Mouse (Mus musculus): Measurements from ENCODE around the gene Itga9. TPM values are rescaled to one million over a fixed set of nuclear protein-coding genes. Genes with fewer than 3 reads are reported as not detected.

Gene Itga9
- polyA plus RNA-seq, 1 experiment from 2014 or later: 0.74 TPM

- Histone ChIP-seq H3K4me1 (ENCODE audit: control insufficient read depth, insufficient read depth, low read depth, low read length) (no peaks in the 10 kb centered on the region), H3K9ac (ENCODE audit: low read depth, low read length) (no peak overlapping the region), H3K27me3 (replicated peaks; ENCODE audit: control insufficient read depth, insufficient read depth, low read length) (no peaks in the 10 kb centered on the region), H3K27ac (ENCODE audit: low read depth, low read length) (no peak overlapping the region), H3K4me2 (ENCODE audit: low read length) (no peak overlapping the region), H3K36me3 (ENCODE audit: control insufficient read depth, insufficient read depth, low read length) (no peaks in the 10 kb centered on the region), H3K4me3 (ENCODE audit: low read length) (no peak overlapping the region), H3K9me3 (ENCODE audit: control insufficient read depth, low read length) (no peaks in the 10 kb centered on the region)
- WGBS: 89% methylated on average over 7 of the region's 7 CpGs
- ATAC-seq: no peak
Measured at GRCm38 (mm10) chr9:118812221-118812620, 205.7 kb downstream of the Itga9 start.

- Histone ChIP-seq H3K36me3 (ENCODE audit: control insufficient read depth, insufficient read depth, low read length) (no peaks in the 10 kb centered on the region), H3K9ac (ENCODE audit: low read depth, low read length) (no peak overlapping the region), H3K4me1 (ENCODE audit: control insufficient read depth, insufficient read depth, low read depth, low read length) (no peaks in the 10 kb centered on the region), H3K27ac (ENCODE audit: low read depth, low read length) (no peak overlapping the region), H3K27me3 (replicated peaks; ENCODE audit: control insufficient read depth, insufficient read depth, low read length) (no peaks in the 10 kb centered on the region), H3K9me3 (ENCODE audit: control insufficient read depth, low read length) (no peaks in the 10 kb centered on the region), H3K4me2 (ENCODE audit: low read length) (no peak overlapping the region), H3K4me3 (ENCODE audit: low read length) (no peak overlapping the region)
- WGBS: 85% methylated on average over 5 of the region's 5 CpGs
- no peak for ATAC-seq
Measured at GRCm38 (mm10) chr9:118813492-118813891, 207.0 kb downstream of the Itga9 start.

DNA sequence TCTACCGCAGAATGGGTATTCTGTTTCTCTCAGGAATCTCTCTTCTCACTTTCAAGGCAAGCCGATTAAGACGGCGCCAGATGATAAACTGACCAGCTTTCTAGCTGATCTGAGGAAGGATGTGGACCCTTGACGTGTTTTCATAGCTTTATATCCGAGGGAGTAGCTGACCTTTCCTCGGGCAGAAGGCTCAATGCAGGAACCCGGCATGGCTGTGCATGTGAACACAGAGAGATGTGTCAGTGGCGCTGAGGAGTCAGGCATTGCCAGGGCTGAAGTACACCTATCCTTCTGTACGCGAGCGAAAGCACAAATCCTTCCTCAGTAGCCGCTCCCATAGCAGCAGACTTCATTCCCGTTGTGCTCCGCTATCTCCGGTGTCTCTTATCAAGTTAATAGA is 207.6 kb downstream of the Itga9 start:
- H3K27ac ChIP-seq (ENCODE audit: low read depth, low read length): no peak overlapping the region
- no peak overlapping the region for H3K4me2 ChIP-seq (ENCODE audit: low read length)
- no peak for ATAC-seq
- H3K9ac ChIP-seq (ENCODE audit: low read depth, low read length): no peak overlapping the region
- no peaks in the 10 kb centered on the region for H3K4me1 ChIP-seq (ENCODE audit: control insufficient read depth, insufficient read depth, low read depth, low read length)
- no peaks in the 10 kb centered on the region for H3K27me3 ChIP-seq (replicated peaks; ENCODE audit: control insufficient read depth, insufficient read depth, low read length)
- H3K4me3 ChIP-seq (ENCODE audit: low read length): no peak overlapping the region
- no peaks in the 10 kb centered on the region for H3K9me3 ChIP-seq (ENCODE audit: control insufficient read depth, low read length)
- 76% methylated on average over 16 of the region's 16 CpGs for WGBS
- no peaks in the 10 kb centered on the region for H3K36me3 ChIP-seq (ENCODE audit: control insufficient read depth, insufficient read depth, low read length)

GRCm38 (mm10) chr9:118814461-118814860 is 208.0 kb downstream of the Itga9 start:
- WGBS: 73% methylated on average over 8 of the region's 8 CpGs
- Histone ChIP-seq H3K27me3 (replicated peaks; ENCODE audit: control insufficient read depth, insufficient read depth, low read length) (no peaks in the 10 kb centered on the region), H3K9ac (ENCODE audit: low read depth, low read length) (no peak overlapping the region), H3K4me1 (ENCODE audit: control insufficient read depth, insufficient read depth, low read depth, low read length) (no peaks in the 10 kb centered on the region), H3K27ac (ENCODE audit: low read depth, low read length) (no peak overlapping the region), H3K36me3 (ENCODE audit: control insufficient read depth, insufficient read depth, low read length) (no peaks in the 10 kb centered on the region), H3K4me3 (ENCODE audit: low read length) (no peak overlapping the region), H3K4me2 (ENCODE audit: low read length) (no peak overlapping the region), H3K9me3 (ENCODE audit: control insufficient read depth, low read length) (no peaks in the 10 kb centered on the region)
- ATAC-seq: no peak

GRCm38 (mm10) chr9:118815543-118815942 is 209.1 kb downstream of the Itga9 start:
- Histone ChIP-seq H3K9ac (ENCODE audit: low read depth, low read length) (no peak overlapping the region), H3K4me3 (ENCODE audit: low read length) (no peak overlapping the region), H3K27me3 (replicated peaks; ENCODE audit: control insufficient read depth, insufficient read depth, low read length) (no peaks in the 10 kb centered on the region), H3K36me3 (ENCODE audit: control insufficient read depth, insufficient read depth, low read length) (no peaks in the 10 kb centered on the region), H3K9me3 (ENCODE audit: control insufficient read depth, low read length) (no peaks in the 10 kb centered on the region), H3K4me2 (ENCODE audit: low read length) (no peak overlapping the region), H3K4me1 (ENCODE audit: control insufficient read depth, insufficient read depth, low read depth, low read length) (no peaks in the 10 kb centered on the region), H3K27ac (ENCODE audit: low read depth, low read length) (no peak overlapping the region)
- ATAC-seq: no peak
- 97% methylated on average over 8 of the region's 8 CpGs for WGBS

DNA sequence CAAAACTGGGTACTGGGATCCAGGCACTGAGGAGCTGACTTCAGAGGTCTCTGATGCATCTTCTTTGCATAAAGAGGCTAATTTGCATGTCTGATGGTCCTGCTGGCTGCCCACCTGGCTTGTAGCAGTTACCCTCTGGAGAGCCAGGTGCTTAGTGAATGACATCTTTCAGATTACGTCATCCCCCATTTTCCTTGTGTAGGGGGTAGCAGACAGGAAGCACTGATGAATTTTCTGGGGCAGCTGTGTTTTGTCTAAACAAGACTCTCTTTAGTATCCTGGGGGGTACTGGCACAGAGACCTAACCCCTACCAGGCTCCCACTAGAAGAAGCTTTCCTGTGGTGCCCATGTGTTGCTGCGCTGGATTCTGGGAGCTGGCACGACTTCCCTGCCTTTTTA is 212.0 kb downstream of the Itga9 start:
- Histone ChIP-seq H3K27me3 (replicated peaks; ENCODE audit: control insufficient read depth, insufficient read depth, low read length) (no peaks in the 10 kb centered on the region), H3K27ac (ENCODE audit: low read depth, low read length) (no peak overlapping the region), H3K4me2 (ENCODE audit: low read length) (no peak overlapping the region), H3K9ac (ENCODE audit: low read depth, low read length) (no peak overlapping the region), H3K4me3 (ENCODE audit: low read length) (no peak overlapping the region), H3K36me3 (ENCODE audit: control insufficient read depth, insufficient read depth, low read length) (no peaks in the 10 kb centered on the region), H3K9me3 (ENCODE audit: control insufficient read depth, low read length) (no peaks in the 10 kb centered on the region), H3K4me1 (ENCODE audit: control insufficient read depth, insufficient read depth, low read depth, low read length) (no peaks in the 10 kb centered on the region)
- 55% methylated on average over 3 of the region's 3 CpGs for WGBS
- ATAC-seq: no peak

DNA sequence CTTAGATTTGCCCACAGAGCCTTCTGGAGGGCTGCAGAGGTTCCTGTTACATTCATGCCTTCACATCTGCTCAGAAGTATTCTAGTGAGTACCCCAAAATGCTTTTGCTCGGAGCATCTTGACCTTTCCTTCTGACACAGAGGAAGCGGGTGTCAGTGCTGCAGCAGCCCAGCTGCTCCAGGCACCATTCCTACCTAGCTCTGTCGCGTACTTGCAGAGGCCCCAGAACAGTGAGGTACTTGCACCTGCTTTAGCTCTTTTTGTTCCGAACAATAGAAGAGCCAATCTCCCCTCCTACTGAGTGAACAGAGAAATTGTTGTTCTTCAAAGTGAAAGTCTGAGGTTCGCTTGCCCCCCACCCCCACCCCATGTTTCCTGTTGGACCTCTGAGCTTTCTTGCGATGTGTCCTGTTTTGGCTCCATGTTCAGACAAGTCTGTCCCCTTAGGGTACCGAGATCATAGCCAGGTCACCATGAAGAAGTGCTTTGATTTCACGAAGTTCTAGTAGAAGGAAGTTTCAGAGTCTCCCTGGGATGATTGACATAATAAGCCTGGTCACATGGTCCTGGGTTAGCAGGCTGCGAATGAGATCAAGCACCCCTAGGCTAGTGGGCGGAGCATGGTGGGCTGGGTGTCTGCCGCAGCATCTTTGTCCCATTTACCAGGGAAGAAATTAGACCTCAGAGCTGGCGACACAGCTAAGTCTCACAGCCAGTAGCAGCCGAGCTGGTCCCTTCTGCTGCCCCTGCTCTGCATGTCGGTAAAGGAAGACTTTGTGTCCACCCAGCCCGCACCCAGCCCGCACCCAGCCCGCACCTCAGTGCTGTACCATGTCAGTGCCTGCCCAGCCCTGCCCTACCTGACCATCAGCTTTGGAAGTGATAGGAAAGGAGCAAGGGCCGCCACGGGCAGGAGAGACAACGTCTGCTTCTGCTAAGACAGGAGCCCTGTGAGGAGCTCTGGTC is 215.0 kb downstream of the Itga9 start:
- Histone ChIP-seq H3K4me2 (ENCODE audit: low read length) (0 out of 2 replicates have a peak overlapping the region, but pooled peaks have one; percentile 0), H3K4me3 (ENCODE audit: low read length) (no peak overlapping the region), H3K36me3 (ENCODE audit: control insufficient read depth, insufficient read depth, low read length) (no peaks in the 10 kb centered on the region), H3K27me3 (replicated peaks; ENCODE audit: control insufficient read depth, insufficient read depth, low read length) (no peaks in the 10 kb centered on the region), H3K9ac (ENCODE audit: low read depth, low read length) (no peak overlapping the region), H3K27ac (ENCODE audit: low read depth, low read length) (no peak overlapping the region), H3K4me1 (ENCODE audit: control insufficient read depth, insufficient read depth, low read depth, low read length) (no peaks in the 10 kb centered on the region), H3K9me3 (ENCODE audit: control insufficient read depth, low read length) (no peaks in the 10 kb centered on the region)
- no peak for ATAC-seq
- 51% methylated on average over 21 of the region's 21 CpGs for WGBS

DNA sequence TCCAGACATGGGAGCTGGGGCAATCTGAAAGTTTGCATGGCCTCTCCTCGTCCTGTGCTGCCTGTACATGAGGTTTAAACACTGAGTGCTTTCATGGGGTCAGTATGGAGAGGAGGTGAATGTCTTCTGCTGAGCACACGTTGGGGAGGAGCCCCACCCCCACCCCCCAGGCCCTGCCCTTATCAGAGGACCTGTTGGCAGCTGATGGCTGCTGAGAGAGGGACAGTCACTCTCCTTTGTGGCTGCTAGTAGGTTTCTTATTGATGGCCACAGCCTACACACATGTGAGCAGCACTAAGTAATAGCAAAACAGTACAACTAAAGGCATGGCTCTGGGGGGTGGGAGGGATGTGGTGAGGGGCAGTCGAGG is 215.7 kb downstream of the Itga9 start:
- Histone ChIP-seq H3K4me3 (ENCODE audit: low read length) (no peak overlapping the region), H3K4me2 (ENCODE audit: low read length) (no peak overlapping the region), H3K9ac (ENCODE audit: low read depth, low read length) (no peak overlapping the region), H3K36me3 (ENCODE audit: control insufficient read depth, insufficient read depth, low read length) (no peaks in the 10 kb centered on the region), H3K27ac (ENCODE audit: low read depth, low read length) (no peak overlapping the region), H3K9me3 (ENCODE audit: control insufficient read depth, low read length) (no peaks in the 10 kb centered on the region), H3K4me1 (ENCODE audit: control insufficient read depth, insufficient read depth, low read depth, low read length) (no peaks in the 10 kb centered on the region), H3K27me3 (replicated peaks; ENCODE audit: control insufficient read depth, insufficient read depth, low read length) (no peaks in the 10 kb centered on the region)
- ATAC-seq: no peak
- 55% methylated on average over 3 of the region's 3 CpGs for WGBS

DNA sequence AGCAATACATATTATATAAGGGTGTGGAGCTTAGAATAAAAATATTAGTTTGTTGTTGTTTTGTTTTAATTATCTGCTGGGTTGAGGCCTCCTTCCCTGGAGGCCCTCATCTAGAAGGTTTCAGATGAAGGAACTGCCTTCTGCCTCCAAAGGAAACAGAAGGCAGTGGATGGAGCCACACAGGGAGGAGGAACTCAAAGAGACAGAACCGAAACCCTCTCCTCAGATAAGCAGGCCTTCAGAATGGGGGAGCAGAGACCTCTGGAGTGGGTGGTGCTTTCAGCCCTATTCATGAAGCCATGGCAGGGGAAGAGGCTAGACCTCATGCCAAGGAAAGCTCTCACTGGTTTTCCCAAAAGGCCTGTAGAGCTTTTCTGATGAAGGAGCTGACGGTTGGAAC is 216.1 kb downstream of the Itga9 start:
- H3K27me3 ChIP-seq (replicated peaks; ENCODE audit: control insufficient read depth, insufficient read depth, low read length): no peaks in the 10 kb centered on the region
- H3K4me2 ChIP-seq (ENCODE audit: low read length): no peak overlapping the region
- H3K4me1 ChIP-seq (ENCODE audit: control insufficient read depth, insufficient read depth, low read depth, low read length): no peaks in the 10 kb centered on the region
- H3K36me3 ChIP-seq (ENCODE audit: control insufficient read depth, insufficient read depth, low read length): no peaks in the 10 kb centered on the region
- WGBS: 95% methylated on average over 2 of the region's 2 CpGs
- no peaks in the 10 kb centered on the region for H3K9me3 ChIP-seq (ENCODE audit: control insufficient read depth, low read length)
- H3K9ac ChIP-seq (ENCODE audit: low read depth, low read length): no peak overlapping the region
- H3K27ac ChIP-seq (ENCODE audit: low read depth, low read length): no peak overlapping the region
- no peak for ATAC-seq
- no peak overlapping the region for H3K4me3 ChIP-seq (ENCODE audit: low read length)
